Mouse (Mus musculus) myocyte (in vitro differentiated cells): ENCODE measurements around the gene Pex16. TPM values are rescaled to one million over a fixed set of nuclear protein-coding genes. Genes with fewer than 3 reads are reported as not detected.

Experiments
- H3K27me3 ChIP-seq: one replicate; pipeline ENCODE4 v1.6.1; 2011; ENCODE audit not compliant: control insufficient read depth, insufficient read depth, insufficient read length
- H3K36me3 ChIP-seq: one replicate; pipeline ENCODE4 v1.6.1; 2011; ENCODE audit not compliant: control insufficient read depth, insufficient read depth
- H3K4me2 ChIP-seq: one replicate; pipeline ENCODE4 v1.6.1; 2011; ENCODE audit warnings: low read depth, control low read depth
- H3K4me3 ChIP-seq: one replicate; pipeline ENCODE4 v1.5.1; 2011; ENCODE audit warnings: mild to moderate bottlenecking, control low read depth, moderate library complexity
- H3K79me2 ChIP-seq: one replicate; pipeline ENCODE4 v1.6.1; 2011; ENCODE audit not compliant: control insufficient read depth, insufficient read depth
- H3ac ChIP-seq: one replicate; pipeline ENCODE4 v1.6.1; 2011; ENCODE audit not compliant: control insufficient read depth, insufficient read length
- CEBPB ChIP-seq: IDR thresholded peaks from 2 replicates; pipeline ENCODE4 v1.6.1; 2011; ENCODE audit warnings: mild to moderate bottlenecking, moderate library complexity; ENCODE audit not compliant: poor library complexity, insufficient read depth, severe bottlenecking
- E2F4 ChIP-seq: IDR thresholded peaks from one replicate; pipeline ENCODE4 v1.6.1; 2011; ENCODE audit warnings: mild to moderate bottlenecking, control low read depth, moderate library complexity; ENCODE audit not compliant: insufficient read depth
- MAX ChIP-seq: IDR thresholded peaks from one replicate; pipeline ENCODE4 v1.6.1; 2011; ENCODE audit warnings: low read depth, mild to moderate bottlenecking, control low read depth
- MYOD1 ChIP-seq, 3 experiments: IDR thresholded peaks; one replicate each; pipeline ENCODE4 v1.6.1; 2011; ENCODE audit warnings: control low read depth in 2 of 3, low read depth in 2 of 3, mild to moderate bottlenecking in 2 of 3, moderate library complexity in 1 of 3; ENCODE audit not compliant: insufficient read length in 2 of 3, control insufficient read depth in 1 of 3
- MYOG ChIP-seq, 3 experiments: IDR thresholded peaks; one replicate each; pipeline ENCODE4 v1.6.1; 2011; ENCODE audit warnings: control low read depth in 2 of 3, low read depth in 2 of 3, mild to moderate bottlenecking in 2 of 3; ENCODE audit not compliant: insufficient read length in 2 of 3, control insufficient read depth in 1 of 3, insufficient read depth in 1 of 3
- POLR2A ChIP-seq: IDR thresholded peaks from one replicate; pipeline ENCODE4 v1.6.1; 2011; ENCODE audit warnings: low read depth, mild to moderate bottlenecking, control low read depth, moderate library complexity; ENCODE audit not compliant: insufficient read length
- POLR2AphosphoS2 ChIP-seq: IDR thresholded peaks from one replicate; pipeline ENCODE4 v1.6.1; 2011; ENCODE audit warnings: low read depth, control low read depth; ENCODE audit not compliant: insufficient read length
- REST ChIP-seq: IDR thresholded peaks from one replicate; pipeline ENCODE4 v1.6.1; 2011; ENCODE audit warnings: mild to moderate bottlenecking, control low read depth, moderate library complexity; ENCODE audit not compliant: insufficient read depth, insufficient read length
- SRF ChIP-seq: IDR thresholded peaks from one replicate; pipeline ENCODE4 v1.6.1; 2011; ENCODE audit warnings: low read depth; ENCODE audit not compliant: control insufficient read depth, insufficient read length
- TCF12 ChIP-seq: IDR thresholded peaks from one replicate; pipeline ENCODE4 v1.6.1; 2011; ENCODE audit warnings: mild to moderate bottlenecking, control low read depth; ENCODE audit not compliant: poor library complexity, insufficient read depth, severe bottlenecking
- TCF3 ChIP-seq: IDR thresholded peaks from one replicate; pipeline ENCODE4 v1.6.1; 2011; ENCODE audit warnings: low read depth, control low read depth; ENCODE audit not compliant: insufficient read length
- USF1 ChIP-seq: IDR thresholded peaks from one replicate; pipeline ENCODE4 v1.6.1; 2011; ENCODE audit warnings: low read depth, mild to moderate bottlenecking, control low read depth, moderate library complexity
- polyA plus RNA-seq: library from polyadenylated mRNA; unstranded; fragments of >200 nt; fragmentation: generic; extraction: Trizol; gene quantifications from one replicate; pipeline ENCODE4 v1.2.1, GENCODE M21; 2012; ENCODE audit warnings: missing spikeins

The Pex16 gene
- polyA plus RNA-seq, 1 experiment: 44.1 TPM

- no peak overlapping the region for H3K4me3 ChIP-seq
- TF ChIP-seq TCF3 (no peak), TCF12 (no peak), CEBPB (no peak)
- H3K36me3 ChIP-seq: peaks cover 6% of the 10 kb centered on the region
- H3K79me2 ChIP-seq: no peaks in the 10 kb centered on the region
- no peak overlapping the region for H3K4me2 ChIP-seq
- H3ac ChIP-seq: no peak overlapping the region
- no peaks in the 10 kb centered on the region for H3K27me3 ChIP-seq
Measured at GRCm38 (mm10) chr2:92365568-92365967, 8.9 kb upstream of the Pex16 start.

GRCm38 (mm10) chr2:92367383-92368029 lies 7.0 kb upstream of the Pex16 start:
- Histone ChIP-seq H3K79me2 (no peaks in the 10 kb centered on the region), H3K36me3 (peaks cover 3% of the 10 kb centered on the region), H3ac (no peak overlapping the region), H3K4me3 (no peak overlapping the region), H3K27me3 (peaks cover 6% of the 10 kb centered on the region), H3K4me2 (no peak overlapping the region)
- TF ChIP-seq SRF: no peak
- TF ChIP-seq TCF12: no peak
- TF ChIP-seq MYOG (IDR thresholded peaks at IDR 0.05; ENCODE audit: control insufficient read depth in 1 of 3, insufficient read depth in 1 of 3, insufficient read length in 2 of 3, low read depth in 2 of 3): peak in 1 of 3 experiments; percentile 28
- TF ChIP-seq MYOD1 (IDR thresholded peaks at IDR 0.05; ENCODE audit: control insufficient read depth in 1 of 3, insufficient read length in 2 of 3, low read depth in 2 of 3): no peak

GRCm38 (mm10) chr2:92370375-92370774 lies 4.1 kb upstream of the Pex16 start:
- TF ChIP-seq POLR2AphosphoS2 (no peak), REST (no peak), E2F4 (no peak), MYOD1 (IDR thresholded peaks at IDR 0.05; ENCODE audit: control insufficient read depth in 1 of 3, insufficient read length in 2 of 3, low read depth in 2 of 3) (no peak), TCF3 (no peak), TCF12 (no peak), CEBPB (no peak), MAX (no peak), SRF (no peak), MYOG (IDR thresholded peaks at IDR 0.05; ENCODE audit: control insufficient read depth in 1 of 3, insufficient read depth in 1 of 3, insufficient read length in 2 of 3, low read depth in 2 of 3) (no peak), USF1 (no peak), POLR2A (no peak)
- Histone ChIP-seq H3K27me3 (peaks cover 6% of the 10 kb centered on the region), H3K4me3 (no peak overlapping the region)

GRCm38 (mm10) chr2:92370821-92371805 lies 3.4 kb upstream of the Pex16 start:
- peaks cover 6% of the 10 kb centered on the region for H3K79me2 ChIP-seq
- H3K4me3 ChIP-seq: no peak overlapping the region
- H3K4me2 ChIP-seq: peak overlapping the region; percentile 12
- no peaks in the 10 kb centered on the region for H3K36me3 ChIP-seq
- H3K27me3 ChIP-seq: peaks cover 6% of the 10 kb centered on the region
- H3ac ChIP-seq: no peak overlapping the region
- no peak for TF ChIP-seq SRF
- no peak for TF ChIP-seq POLR2AphosphoS2
- no peak for TF ChIP-seq REST
- TF ChIP-seq CEBPB: no peak
- TF ChIP-seq TCF3: no peak
- no peak for TF ChIP-seq MAX
- TF ChIP-seq MYOG (IDR thresholded peaks at IDR 0.05; ENCODE audit: control insufficient read depth in 1 of 3, insufficient read depth in 1 of 3, insufficient read length in 2 of 3, low read depth in 2 of 3): no peak
- TF ChIP-seq MYOD1 (IDR thresholded peaks at IDR 0.05; ENCODE audit: control insufficient read depth in 1 of 3, insufficient read length in 2 of 3, low read depth in 2 of 3): no peak
- TF ChIP-seq E2F4: no peak
- no peak for TF ChIP-seq USF1
- no peak for TF ChIP-seq POLR2A
- TF ChIP-seq TCF12: no peak

More at GRCm38 (mm10) chr2:92370375-92370774, 4.1 kb upstream of the Pex16 start:
- Histone ChIP-seq H3K36me3 (no peaks in the 10 kb centered on the region), H3ac (no peak overlapping the region), H3K4me2 (no peak overlapping the region), H3K79me2 (no peaks in the 10 kb centered on the region)
